Mouse (Mus musculus) R1 (cell line): ENCODE measurements around the gene Gprc5a.
A peak's percentile ranks its signal among the peaks of the same experiment; 100 is the strongest.

ENCODE experiments used
- DNase-seq: peaks from one replicate; pipeline ENCODE4 v3.0.0-alpha.2; 2018; ENCODE audit warnings: low read depth, low spot score

Gprc5a gene

GRCm38 (mm10) chr6:135074405-135074947 lies 9.0 kb downstream of the Gprc5a start:
- DNase-seq = peak; percentile 67

GRCm38 (mm10) chr6:135076202-135076601 lies 10.8 kb downstream of the Gprc5a start:
- DNase-seq = no peak

GRCm38 (mm10) chr6:135078420-135078819 lies 13.0 kb downstream of the Gprc5a start:
- DNase-seq = peak; percentile 78

GRCm38 (mm10) chr6:135083991-135084502 lies 18.6 kb downstream of the Gprc5a start:
- peak; percentile 69 for DNase-seq

GRCm38 (mm10) chr6:135085703-135086102 lies 20.3 kb downstream of the Gprc5a start:
- DNase-seq = peak; percentile 70

- DNase-seq = peak; percentile 90
Measured at GRCm38 (mm10) chr6:135087721-135088451, 22.4 kb downstream of the Gprc5a start.

GRCm38 (mm10) chr6:135089786-135090185 lies 24.3 kb downstream of the Gprc5a start:
- peak; percentile 50 for DNase-seq

GRCm38 (mm10) chr6:135090661-135091060 lies 25.2 kb downstream of the Gprc5a start:
- DNase-seq = no peak

GRCm38 (mm10) chr6:135092798-135093470 lies 27.5 kb downstream of the Gprc5a start:
- DNase-seq = no peak

- DNase-seq = no peak
Measured at GRCm38 (mm10) chr6:135100787-135101472, 35.5 kb downstream of the Gprc5a start.

- peak; percentile 22 for DNase-seq
Measured at GRCm38 (mm10) chr6:135102736-135103303, 37.4 kb downstream of the Gprc5a start.

GRCm38 (mm10) chr6:135107014-135107413 lies 41.6 kb downstream of the Gprc5a start:
- no peak for DNase-seq

GRCm38 (mm10) chr6:135112411-135113113 lies 47.1 kb downstream of the Gprc5a start:
- peak; percentile 84 for DNase-seq

- no peak for DNase-seq
Measured at GRCm38 (mm10) chr6:135113114-135113436, 47.6 kb downstream of the Gprc5a start.

- no peak for DNase-seq
Measured at GRCm38 (mm10) chr6:135116479-135116878, 51.0 kb downstream of the Gprc5a start.

- DNase-seq = no peak
Measured at GRCm38 (mm10) chr6:135118183-135118582, 52.7 kb downstream of the Gprc5a start, which contains the start of gene Gprc5d. Gene Gprc5d (minus strand): TSS chr6:135118283.

- DNase-seq = no peak
Measured at GRCm38 (mm10) chr6:135124755-135125380, 59.4 kb downstream of the Gprc5a start.

GRCm38 (mm10) chr6:135133086-135133485 lies 67.6 kb downstream of the Gprc5a start:
- no peak for DNase-seq

GRCm38 (mm10) chr6:135133486-135133885 lies 68.0 kb downstream of the Gprc5a start:
- DNase-seq = no peak
